Mouse (Mus musculus) right cerebral cortex, adult 2 months (tissue): ENCODE measurements around the gene Galnt9.

ENCODE experiments used
- DNase-seq, 2 experiments: peaks; one replicate each; pipeline ENCODE4 v3.0.0; 2021 to 2022; ENCODE audit warnings: low spot score in 2 of 2

The Galnt9 gene

DNA sequence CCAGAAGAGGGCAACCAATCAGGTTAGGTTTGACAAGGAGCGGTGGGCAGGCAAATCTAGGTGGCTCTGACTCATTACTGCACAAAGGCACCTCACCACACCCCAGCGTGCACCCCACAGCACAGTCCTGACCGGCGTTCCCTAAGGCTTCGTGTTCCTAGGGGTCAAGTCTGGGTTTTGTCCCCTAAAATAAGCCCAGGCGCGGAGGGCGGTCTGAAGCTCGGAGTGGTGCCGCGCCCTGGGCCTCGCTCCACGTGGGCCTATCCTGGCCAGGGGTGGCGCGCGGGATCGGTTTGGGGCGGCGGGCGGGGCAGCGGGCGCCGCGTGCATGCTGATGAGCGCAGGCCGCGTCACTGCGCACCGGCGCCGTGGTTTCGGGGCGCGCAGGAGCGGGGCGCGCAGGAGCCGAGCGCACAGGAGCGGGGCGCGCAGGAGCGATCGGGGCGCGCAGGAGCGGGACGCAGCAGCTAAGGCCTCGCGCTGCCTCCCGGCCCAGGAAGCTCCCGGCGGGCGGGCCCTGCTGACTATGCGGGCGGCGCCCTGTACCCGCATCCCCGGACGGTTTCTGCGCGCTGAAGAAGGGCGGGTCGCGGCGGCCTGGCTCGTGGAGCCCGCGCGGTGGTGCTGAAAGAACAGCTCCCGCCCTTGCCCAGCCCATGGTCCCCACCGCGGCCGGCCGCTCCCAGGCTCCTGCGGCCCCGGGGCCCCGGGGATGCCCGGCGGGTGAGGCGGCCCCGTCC, at the start of gene Galnt9:
Gene Galnt9, plus strand, starts transcription at position 405 of the 740 bp plus-strand sequence.
- DNase-seq = peak; percentile 63 to 64

DNA sequence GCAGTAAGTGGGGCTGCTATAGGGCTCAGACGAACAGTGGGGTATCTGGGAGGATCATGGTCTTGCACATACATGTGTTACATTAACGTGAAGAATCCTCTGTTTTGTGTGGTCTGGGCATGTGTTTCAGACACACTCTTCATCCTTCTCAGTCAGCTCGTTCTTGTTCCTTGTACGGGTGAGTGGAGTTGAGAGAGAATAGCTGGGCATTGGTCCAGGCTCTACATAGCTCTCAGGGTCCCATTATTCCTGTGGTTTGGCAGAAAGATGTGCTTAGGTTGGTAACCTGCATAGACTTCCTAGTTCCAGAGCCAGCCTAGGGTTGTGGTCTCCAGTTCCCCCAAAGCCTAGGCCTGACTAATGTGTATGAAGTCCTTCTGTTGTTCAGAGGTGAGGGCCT, 49.8 kb upstream of the Galnt9 start:
- DNase-seq = no peak

DNA sequence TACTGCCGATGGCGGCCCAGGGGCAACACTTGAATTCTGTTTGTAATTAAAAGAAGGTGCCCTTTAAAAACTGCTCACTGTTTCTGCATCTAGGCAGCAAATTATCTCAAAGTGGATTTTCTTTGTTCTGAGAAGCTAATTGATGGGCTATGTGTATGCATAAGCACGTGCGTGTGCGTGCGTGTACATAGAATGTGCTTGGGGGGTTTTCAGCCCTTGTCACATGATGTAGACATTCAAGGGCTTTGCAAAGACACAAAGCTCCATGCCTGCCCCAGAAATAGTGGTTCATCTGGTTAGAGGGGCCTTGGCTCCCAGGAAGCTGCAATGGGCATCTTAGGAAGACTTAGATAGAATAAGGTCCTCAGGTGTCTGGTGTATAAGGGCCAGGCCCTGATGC, 49.1 kb upstream of the Galnt9 start:
- no peak for DNase-seq

DNA sequence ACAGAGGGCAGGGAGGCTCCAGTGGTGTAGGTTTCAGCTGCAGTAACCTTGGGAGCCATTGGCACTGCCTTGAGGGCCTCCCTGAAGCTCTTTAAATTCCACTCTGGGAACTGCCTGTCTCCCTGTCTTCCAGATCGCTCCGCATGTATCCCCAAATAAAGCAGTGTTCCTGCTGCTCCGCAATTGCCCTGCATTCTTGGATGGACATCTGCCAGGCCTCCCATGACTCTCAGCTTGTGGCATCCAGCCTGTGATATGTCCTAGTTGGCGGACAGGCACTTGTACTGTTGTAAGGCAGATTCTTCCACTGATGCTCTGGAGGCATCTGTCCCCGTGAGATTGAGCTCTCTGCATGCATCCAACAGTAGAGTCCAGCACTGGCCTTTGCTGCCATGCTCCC, 46.6 kb upstream of the Galnt9 start:
- no peak for DNase-seq

DNA sequence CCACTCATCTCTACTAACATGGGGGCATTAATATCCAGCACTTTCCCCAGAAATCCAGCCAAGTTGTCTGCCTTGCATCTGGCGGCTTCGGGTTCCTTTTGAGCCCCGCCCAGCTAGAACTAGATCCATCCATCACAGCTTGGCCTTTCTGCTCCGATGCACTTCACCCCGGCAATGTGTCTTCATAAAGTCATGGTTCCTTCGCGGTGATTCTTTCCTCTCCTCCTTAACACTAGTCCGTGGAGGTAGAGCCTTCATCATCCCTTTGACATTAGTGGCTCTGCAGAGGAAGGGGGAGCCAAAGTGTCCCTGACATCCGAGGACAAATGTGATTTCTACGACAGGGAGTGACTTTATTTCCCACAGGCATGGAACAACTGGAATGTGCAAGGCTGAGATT, 46.1 kb upstream of the Galnt9 start:
- no peak for DNase-seq

DNA sequence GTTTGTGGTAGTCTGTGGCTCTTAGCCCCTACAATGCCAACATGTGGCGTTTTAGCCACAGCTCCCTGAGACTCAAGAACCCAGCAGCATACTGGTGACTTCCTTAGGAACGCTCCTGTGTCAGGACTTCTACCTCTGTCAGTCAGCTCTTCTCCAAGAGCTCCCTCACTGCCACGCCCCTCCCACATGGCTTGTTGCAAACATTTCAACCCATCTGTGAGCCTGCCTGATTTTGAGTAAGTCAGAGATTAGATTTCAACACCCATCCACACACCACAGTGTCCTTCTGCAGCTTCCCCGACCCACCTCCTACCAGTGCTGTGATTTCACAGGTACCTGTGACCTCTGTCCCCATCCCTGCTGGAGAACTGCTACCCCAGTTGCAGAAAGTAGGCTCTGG, 43.9 kb upstream of the Galnt9 start:
- no peak for DNase-seq

DNA sequence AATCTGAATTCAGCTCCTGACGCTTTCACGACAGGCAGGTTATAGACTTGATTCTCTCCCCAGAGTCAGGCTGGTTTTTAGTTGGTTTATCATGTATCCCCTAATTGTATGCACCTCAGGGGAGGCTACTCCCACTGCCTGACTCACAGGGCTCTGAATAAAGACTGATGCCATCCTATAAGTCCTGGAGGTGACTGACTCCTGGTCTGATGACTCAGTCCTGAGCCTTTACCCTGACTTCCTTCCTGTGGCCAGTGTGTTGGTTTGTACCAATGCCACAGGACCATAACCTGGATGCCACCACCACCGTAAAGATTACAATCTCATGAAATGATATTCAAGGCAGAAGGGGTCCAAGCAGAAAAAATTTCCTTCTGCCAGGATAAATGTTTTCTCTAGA, 40.8 kb upstream of the Galnt9 start:
- DNase-seq = no peak

DNA sequence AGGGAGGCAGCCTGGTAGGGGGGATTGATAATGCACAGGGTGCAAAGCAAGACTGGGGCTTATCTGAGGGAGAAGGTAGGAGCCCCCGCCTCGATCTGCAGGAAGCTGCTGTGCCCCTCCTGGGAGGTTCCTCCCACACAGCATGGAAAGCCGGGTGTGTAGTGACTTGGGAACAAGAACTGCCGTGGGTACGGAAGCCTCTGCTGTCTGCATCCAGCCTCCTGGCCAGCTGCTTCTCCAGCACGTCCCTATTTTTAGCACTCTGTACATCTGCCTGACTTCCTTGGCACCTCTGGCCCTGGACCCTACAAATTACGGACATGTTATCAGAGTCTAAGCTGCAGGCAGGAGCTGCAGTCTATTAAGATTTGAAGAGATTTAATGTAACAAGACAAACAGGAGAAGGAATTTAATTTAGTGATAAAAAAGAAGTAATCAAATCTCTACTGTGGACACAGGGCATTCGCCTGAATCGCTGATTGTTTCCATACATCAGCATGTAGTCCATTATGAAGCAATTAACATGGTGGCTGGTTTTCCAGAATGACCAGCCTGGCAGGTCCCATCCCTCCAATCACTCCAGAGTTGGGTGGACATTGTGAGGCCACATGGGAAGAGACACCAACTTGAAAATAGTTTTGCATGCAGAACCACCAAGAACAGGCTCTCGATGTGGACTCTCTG, 38.4 kb upstream of the Galnt9 start:
- no peak for DNase-seq

DNA sequence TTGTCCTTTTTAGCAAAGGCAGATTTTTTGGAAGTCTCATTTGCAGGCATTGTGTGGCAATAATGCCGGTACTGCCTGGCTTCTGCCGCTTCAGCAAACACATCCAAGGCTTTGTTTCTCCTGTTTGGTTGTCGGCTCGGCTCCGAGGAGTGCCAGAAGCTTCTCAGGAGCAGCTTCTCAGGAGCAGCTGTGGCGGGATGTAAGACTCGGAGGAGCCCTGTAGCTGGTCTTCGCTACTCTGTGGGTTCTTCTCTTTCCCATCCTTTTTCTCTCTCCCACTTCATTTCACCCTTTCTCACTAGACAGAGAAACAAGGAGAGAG, 37.9 kb upstream of the Galnt9 start:
- DNase-seq = no peak

DNA sequence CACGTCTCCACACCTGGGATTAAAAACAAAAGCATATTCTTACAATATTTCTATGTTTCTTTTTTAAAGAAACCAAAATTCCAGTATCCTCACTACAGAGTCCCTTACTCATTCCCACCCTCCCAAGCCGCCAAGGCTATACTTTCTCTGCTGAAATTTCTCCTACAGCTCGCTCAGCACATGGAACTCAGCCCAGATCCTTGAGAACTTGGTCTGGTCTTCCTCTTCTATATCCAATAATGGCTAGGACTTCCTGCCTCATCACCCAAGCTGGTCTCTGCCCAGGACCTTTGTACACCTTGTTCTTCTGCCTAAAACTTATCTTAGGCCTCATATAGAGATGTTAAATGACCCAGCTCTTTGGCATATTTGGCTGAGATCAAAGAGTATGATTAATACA, 37.3 kb upstream of the Galnt9 start:
- no peak for DNase-seq

DNA sequence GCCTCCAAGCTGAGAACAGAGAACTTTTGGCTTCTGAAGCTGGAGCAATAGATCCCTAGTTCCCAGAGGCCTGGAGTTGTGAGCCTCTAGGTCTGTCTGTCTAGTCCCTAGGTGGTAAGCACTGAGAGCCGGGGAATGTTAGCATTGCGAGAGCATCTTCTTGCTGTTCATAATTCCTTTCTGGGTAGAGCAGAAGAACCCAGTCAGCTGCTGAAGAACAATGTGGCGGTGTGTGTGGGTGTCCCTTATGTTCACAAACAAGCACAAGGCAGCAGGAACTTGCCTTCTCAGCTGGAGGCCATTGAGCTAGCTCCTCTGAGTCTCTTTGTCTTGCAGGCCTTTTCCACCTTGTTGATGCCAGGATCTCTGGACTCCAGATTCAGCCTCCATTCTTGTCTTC, 36.2 kb upstream of the Galnt9 start:
- DNase-seq = peak in 1 of 2 experiments; percentile 38

DNA sequence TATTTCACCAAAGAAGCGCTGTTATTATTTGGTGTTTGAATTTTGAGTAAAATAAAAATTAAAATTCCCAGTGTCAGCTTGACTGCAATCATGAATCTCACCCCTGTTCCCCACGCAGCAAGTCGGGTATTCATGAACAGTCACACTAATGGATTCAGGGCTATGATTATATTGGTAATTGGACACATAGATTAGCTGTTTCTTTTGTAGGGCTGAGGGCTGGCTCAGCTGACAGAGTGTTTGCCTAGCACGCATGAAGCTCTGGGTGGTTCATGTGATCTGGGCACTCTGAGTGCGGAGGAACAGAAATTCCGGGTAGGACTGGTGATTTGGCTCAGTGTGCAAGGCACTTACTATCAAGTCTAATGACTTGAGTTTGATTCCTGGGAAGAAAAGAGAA, 33.8 kb upstream of the Galnt9 start:
- no peak for DNase-seq

DNA sequence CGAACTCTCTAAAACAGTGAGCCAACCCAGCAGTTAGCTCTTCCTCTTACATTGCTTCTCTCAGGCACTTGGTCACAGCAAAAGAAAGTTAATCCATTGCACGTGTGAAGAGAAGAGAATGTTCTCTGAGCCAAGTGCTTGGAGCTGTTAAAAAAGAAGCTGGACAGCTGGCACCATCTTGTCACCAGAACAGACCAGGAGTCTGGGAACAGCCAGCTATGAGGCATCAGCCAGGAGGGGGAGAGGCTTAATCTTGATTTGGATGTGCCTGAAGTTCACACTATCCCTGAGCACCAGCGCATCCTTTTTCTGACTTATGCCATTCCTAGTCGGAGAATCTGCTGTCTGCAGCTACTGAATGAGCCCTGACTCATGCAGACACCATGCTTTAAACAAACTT, 30.4 kb upstream of the Galnt9 start:
- DNase-seq = no peak

DNA sequence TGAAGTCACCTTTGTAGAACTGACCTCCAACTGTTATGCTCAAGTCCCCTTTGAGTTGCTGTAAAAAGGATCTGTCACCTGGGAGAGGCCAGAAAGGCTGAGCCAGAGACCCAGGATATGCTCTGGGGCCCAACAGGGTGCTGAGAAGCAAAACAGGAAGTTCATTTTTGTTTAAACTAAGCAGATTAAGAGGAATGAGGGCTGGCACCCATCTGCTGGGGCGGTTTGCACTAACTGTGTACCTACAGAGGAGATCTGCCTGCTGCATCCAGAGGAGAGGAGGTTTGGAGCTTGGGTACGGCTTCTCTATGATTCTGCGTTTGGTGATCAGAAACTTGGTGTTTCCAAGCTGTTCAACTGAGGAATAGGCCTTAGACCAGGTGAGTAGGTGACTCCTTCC, 29.5 kb upstream of the Galnt9 start:
- DNase-seq = no peak

DNA sequence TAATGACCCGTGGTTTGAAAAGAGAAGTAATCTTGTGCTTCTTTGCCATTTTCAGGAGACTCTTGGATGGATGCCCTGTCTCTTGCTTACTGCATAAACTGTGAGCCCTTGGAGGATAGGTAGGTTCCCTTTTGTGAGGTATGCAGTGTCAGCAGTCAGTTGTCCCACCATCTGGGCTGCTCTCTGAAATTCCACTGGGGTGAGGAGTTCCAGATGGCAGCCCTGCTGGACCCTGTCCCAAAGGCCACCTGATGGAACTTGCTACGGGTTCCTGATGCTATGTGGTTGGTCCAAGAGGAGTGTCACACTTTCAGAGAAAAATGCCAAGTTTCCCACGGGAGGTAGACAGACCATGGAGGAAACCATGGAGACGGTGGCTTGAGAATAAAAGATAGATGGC, 27.8 kb upstream of the Galnt9 start:
- DNase-seq = no peak

DNA sequence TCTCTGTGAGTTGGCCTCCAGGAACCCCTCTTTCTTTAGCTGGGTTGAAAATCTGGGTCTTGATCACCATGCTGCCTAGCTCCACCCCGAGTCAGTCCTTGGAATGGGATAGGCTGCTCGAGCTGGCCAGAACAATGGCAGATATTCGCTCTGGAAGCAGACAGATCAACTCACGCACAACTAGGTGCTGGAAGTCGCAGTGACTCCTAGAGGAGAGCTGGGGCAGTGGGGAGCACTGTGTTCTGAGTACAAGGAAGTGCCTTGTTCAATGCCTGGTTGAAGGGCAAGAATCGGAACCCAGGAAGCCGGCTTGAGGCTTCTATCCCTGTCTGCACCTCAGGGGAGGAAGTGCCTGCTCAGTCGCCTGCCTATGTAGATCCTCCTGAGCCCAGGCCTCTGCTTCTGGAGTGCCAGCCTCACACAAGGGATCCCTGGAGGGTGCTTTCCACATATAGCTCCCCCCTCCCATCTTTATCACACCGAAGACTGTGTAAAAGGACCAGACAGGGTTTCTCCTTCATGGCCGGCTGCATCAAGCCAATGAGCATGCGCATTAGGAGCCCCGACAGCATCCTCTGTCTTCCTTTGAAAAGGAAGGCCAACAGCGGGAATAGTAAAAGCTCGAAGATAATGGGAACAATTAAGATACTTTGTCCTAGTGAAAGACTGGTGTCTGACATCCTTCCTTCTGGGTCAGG, 25.9 kb upstream of the Galnt9 start:
- DNase-seq = no peak

DNA sequence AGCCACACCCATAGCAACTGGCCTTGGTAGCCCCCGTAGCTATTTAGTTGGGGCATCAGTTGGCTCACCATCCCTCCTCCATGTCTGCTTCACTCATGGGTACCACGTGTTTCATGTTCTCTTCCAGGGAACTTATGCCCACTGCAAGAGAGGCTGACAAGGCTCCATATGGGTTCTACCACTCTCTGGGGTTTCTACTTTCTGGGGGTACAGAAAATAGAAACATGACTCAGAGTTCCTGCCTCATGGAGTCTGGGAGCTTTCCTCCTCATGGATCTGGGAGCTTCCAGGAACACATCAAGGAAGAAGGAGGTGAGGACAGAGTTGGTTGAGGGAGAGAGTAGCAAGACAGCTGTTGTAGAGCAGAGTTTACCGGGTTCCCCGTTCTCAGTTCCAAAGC, 23.2 kb upstream of the Galnt9 start:
- DNase-seq = no peak

DNA sequence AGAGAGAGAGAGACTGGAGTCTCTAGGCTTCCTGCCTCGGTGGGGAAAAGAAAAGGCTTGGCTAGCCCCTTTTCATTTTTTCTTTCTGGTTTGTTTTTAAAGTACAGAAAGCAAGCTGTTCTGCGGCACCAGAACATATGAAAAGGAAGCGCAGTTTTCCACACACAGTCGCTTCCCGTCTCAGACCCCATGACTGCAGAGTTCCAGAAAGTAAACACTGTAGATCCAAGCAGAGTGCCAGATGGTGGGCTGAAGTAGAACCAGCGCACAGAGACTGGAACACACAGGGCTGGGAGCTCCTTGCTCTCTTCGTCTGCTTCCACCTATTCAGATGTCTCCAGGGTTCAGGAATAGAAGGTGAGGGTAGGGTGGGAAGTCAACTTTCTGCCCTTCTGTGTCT, 22.3 kb upstream of the Galnt9 start:
- DNase-seq = peak; percentile 47 to 53

DNA sequence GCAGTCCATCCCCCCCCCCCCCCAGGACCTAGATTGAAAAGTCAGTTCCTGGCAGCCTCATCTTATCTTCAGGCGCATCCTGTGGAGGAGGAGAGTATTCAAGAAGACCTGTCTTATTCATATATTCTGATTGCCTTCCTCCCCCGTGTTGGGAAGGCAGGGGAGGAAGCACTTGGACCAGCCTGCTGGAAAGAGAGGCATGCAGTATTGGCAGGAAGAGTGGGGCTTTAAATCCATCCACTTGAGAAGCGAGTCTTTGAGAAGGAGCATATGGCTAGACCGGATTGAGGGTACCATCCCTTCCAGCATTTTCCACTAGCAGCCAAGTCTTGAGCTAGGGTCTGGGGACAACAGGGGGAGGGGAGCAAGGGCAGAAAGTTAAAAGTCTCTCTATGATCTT, 20.9 kb upstream of the Galnt9 start:
- DNase-seq = no peak

DNA sequence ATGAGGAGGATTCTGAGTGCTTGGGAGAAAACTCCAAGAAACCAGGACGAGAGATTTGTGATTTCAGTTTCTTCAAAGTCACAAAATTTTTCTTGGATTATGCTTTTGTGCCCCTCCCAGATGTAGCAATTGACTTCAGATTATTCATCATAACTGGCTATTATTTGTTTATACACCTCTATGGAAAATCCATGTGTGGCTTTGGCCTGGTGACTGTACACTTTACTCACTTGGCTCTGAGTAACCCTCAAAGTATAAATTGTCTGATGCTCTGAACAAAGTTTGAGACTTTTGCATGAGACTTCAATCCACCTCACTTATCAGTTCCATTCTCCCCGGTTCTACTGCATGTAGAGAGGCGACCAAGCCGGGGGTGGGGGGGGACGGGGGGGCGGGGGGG, 18.5 kb upstream of the Galnt9 start:
- no peak for DNase-seq

DNA sequence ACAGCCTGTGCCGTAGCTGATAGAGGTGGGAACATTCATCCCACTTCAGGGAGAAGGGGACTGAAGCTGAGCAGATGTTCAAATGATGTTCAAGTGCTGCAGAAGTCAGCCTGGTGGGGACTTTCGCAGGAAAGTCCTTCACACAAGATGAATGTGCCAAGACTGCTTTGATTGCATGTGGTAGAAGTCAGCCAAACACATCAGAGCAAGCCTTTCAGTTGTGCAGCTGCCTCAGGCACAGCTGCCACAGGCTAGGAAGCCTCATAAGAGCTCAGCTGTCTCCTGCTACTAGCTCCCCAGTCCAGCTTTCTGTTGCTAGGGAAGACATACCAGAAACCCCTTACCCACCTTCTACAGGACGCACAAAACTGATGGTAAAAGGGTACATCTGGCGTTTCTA, 17.6 kb upstream of the Galnt9 start:
- no peak for DNase-seq

DNA sequence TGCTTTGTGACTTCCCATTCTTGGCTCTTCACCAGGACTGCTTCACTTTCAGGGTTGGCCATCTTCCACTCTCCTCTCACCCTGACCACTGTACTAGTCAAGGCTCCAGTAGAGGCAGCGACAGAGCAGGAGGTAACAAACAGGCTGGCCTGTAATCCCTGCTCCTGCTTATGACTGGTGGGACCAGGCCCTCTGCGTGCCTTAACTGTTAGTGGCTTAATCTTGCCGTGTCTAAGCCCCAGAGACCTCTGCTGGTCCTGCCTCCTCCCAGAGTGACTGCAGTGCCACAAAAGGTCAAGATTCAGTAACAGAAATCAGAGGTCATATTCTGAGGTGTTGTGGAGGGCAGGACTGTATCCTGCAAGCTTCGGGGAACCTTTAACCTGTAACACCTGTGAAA, 13.1 kb upstream of the Galnt9 start:
- no peak for DNase-seq

DNA sequence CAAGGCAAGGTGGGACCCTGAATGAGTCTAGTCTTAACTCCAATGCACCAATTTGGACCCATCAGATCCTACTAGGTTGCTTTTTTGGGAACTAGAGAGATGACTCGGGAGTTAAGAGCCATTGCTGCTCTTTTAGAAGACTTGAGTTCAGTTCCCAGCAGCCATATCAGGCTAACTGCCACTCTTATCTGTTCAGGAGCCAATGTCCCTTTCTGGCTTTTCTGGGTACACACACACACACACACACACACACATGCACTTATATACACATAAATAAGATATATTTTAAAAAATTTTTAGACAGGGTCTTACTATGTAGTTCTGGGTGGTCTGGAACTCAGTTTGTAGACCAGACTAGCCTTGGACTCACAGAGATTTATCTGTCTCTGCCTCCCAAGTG, 9.8 kb upstream of the Galnt9 start:
- no peak for DNase-seq
